In genomic region chr1:37239045-37239635, GRCm38 (mm10) we compare ENCODE assay signal across 19 mouse cellular contexts. TPM values are rescaled to one million over a fixed set of nuclear protein-coding genes. Genes with fewer than 3 reads are reported as not detected.
DNase-seq lines count a peak whose midpoint lies in the region; ATAC-seq and TF ChIP-seq lines count a peak whose summit lies in the region.
"Had no signal": no experiment of that assay in that cellular context is flagged by ENCODE, and none has a peak within 500 bp of the region (broad histone marks: within the 10 kb centered on the region; RNA-seq: fewer than 3 reads in every experiment).

No protein-coding gene starts in this region.

- no peaks in the 10 kb centered on the region for H3K27me3 ChIP-seq in forebrain, postnatal 0 days (ENCODE audit: insufficient read depth, low read length)
- no peaks in the 10 kb centered on the region for H3K27me3 ChIP-seq in forebrain, embryonic 15.5 days
- H3K27me3 ChIP-seq in neural tube, embryonic 15.5 days (replicated peaks): no peaks in the 10 kb centered on the region
- H3K27me3 ChIP-seq in midbrain, embryonic 12.5 days: no peaks in the 10 kb centered on the region

- H3K4me2 ChIP-seq in forebrain, postnatal 0 days (ENCODE audit: low read depth): no peak overlapping the region
- H3K4me2 ChIP-seq in forebrain, embryonic 15.5 days (replicated peaks): no peak overlapping the region
- H3K4me2 ChIP-seq in neural tube, embryonic 15.5 days: no peak overlapping the region
- H3K4me2 ChIP-seq in midbrain, embryonic 12.5 days (replicated peaks): no peak overlapping the region

- no peak overlapping the region for H3K9ac ChIP-seq in forebrain, postnatal 0 days
- H3K9ac ChIP-seq in forebrain, embryonic 15.5 days (replicated peaks): no peak overlapping the region
- no peak overlapping the region for H3K9ac ChIP-seq in neural tube, embryonic 15.5 days (replicated peaks)
- no peak overlapping the region for H3K9ac ChIP-seq in midbrain, embryonic 12.5 days (replicated peaks)

- H3K27ac ChIP-seq in forebrain, postnatal 0 days (ENCODE audit: low read depth, low read length): no peak overlapping the region
- H3K27ac ChIP-seq in forebrain, embryonic 15.5 days (replicated peaks): no peak overlapping the region
- no peak overlapping the region for H3K27ac ChIP-seq in neural tube, embryonic 15.5 days (replicated peaks)
- no peak overlapping the region for H3K27ac ChIP-seq in midbrain, embryonic 12.5 days (replicated peaks)

- no peak overlapping the region for H3K4me3 ChIP-seq in forebrain, postnatal 0 days (ENCODE audit: low read depth, low read length)
- no peak overlapping the region for H3K4me3 ChIP-seq in forebrain, embryonic 15.5 days
- H3K4me3 ChIP-seq in neural tube, embryonic 15.5 days (replicated peaks): no peak overlapping the region
- H3K4me3 ChIP-seq in midbrain, embryonic 12.5 days: no peak overlapping the region

- H3K9me3 ChIP-seq in forebrain, postnatal 0 days (ENCODE audit: low read length): no peaks in the 10 kb centered on the region
- H3K9me3 ChIP-seq in forebrain, embryonic 15.5 days: no peaks in the 10 kb centered on the region
- no peaks in the 10 kb centered on the region for H3K9me3 ChIP-seq in neural tube, embryonic 15.5 days (replicated peaks)
- H3K9me3 ChIP-seq in midbrain, embryonic 12.5 days: no peaks in the 10 kb centered on the region

- no peak for TF ChIP-seq CTCF in forebrain, postnatal 0 days (IDR thresholded peaks at IDR 0.05; ENCODE audit: low read depth)

- 62% methylated on average over 10 of the region's 10 CpGs for WGBS in forebrain, postnatal 0 days
- 59% methylated on average over 10 of the region's 10 CpGs for WGBS in forebrain, embryonic 15.5 days
- WGBS in neural tube, embryonic 15.5 days: 53% methylated on average over 10 of the region's 10 CpGs
- WGBS in midbrain, embryonic 12.5 days: 58% methylated on average over 10 of the region's 10 CpGs

- H3K4me1 ChIP-seq in forebrain, postnatal 0 days (ENCODE audit: insufficient read depth): no peaks in the 10 kb centered on the region
- no peaks in the 10 kb centered on the region; the same call in 1 of the 2 replicates for H3K4me1 ChIP-seq in forebrain, embryonic 15.5 days
- peaks cover 5% of the 10 kb centered on the region; the same call in 1 of the 2 replicates for H3K4me1 ChIP-seq in neural tube, embryonic 15.5 days
- peaks cover 4% of the 10 kb centered on the region; the same call in 1 of the 2 replicates for H3K4me1 ChIP-seq in midbrain, embryonic 12.5 days

- peak; percentile 6 for DNase-seq in forebrain, postnatal 0 days
- DNase-seq in neural tube, embryonic 10.5 days (ENCODE audit: extremely low spot score, low spot score): no peak
- no peak for DNase-seq in ovary, postnatal 10 days (ENCODE audit: low spot score)
- DNase-seq in layer of hippocampus, adult 11-12 months (ENCODE audit: low spot score): no peak
- DNase-seq: adrenal gland, postnatal 10 days; B cell, adult 2 months; layer of hippocampus, postnatal 36 days; lung, adult 18-20 months; lung, postnatal 36 days; right cerebral cortex, postnatal 4 days; thymus, postnatal 25 days had no signal

- no peaks in the 10 kb centered on the region for H3K36me3 ChIP-seq in forebrain, postnatal 0 days (ENCODE audit: insufficient read depth)
- no peaks in the 10 kb centered on the region for H3K36me3 ChIP-seq in forebrain, embryonic 15.5 days
- no peaks in the 10 kb centered on the region for H3K36me3 ChIP-seq in neural tube, embryonic 15.5 days
- H3K36me3 ChIP-seq in midbrain, embryonic 12.5 days: no peaks in the 10 kb centered on the region

- ATAC-seq in forebrain, postnatal 0 days: no peak
- ATAC-seq in forebrain, embryonic 15.5 days (replicated peaks): no peak
- 0 out of 2 replicates have a peak, but pooled peaks have one; percentile 28 for ATAC-seq in neural tube, embryonic 15.5 days (ENCODE audit: low FRiP score)
- ATAC-seq in midbrain, embryonic 12.5 days (ENCODE audit: low FRiP score, low read depth): peak; percentile 34; the same call in 1 of the 2 replicates

RNA-seq across cellular contexts. Expression of gene Cnga3, which starts 24.9 kb away (rescaled TPM):
- total RNA-seq in forebrain, postnatal 0 days (2014; rRNA removed): 0.15 and 1.8 TPM in 2 replicates
- 0.18 and 0.52 TPM in 2 replicates for polyA plus RNA-seq in forebrain, postnatal 0 days (2015; fragmentation: Nextera tagmentation; extraction: Ambion mirVana)
- polyA plus RNA-seq in forebrain, embryonic 15.5 days (2015; fragmentation: Nextera tagmentation; extraction: Ambion mirVana): 0.19 and 0.29 TPM in 2 replicates
- polyA plus RNA-seq in neural tube, embryonic 15.5 days (2015; fragmentation: Nextera tagmentation; extraction: Ambion mirVana): 0.08 TPM in 2 replicates
- 0.15 TPM in 1 of 2 replicates, not detected in the other for polyA plus RNA-seq in midbrain, embryonic 12.5 days (2016; fragmentation: Nextera tagmentation; extraction: Ambion mirVana)
- total RNA-seq: hematopoietic stem cell, adult 5-6 weeks; liver, adult 2 months had no signal
- polyA plus RNA-seq: forebrain, embryonic 11.5 days; heart, embryonic 14.5 days; liver, adult 2 months; neural tube, embryonic 11.5 days had no signal

Comparison
In these comparisons a context has a peak if more than half of its experiments do, and no peak if none do; other contexts are left out.
1. ATAC-seq: peak in neural tube, embryonic 15.5 days (single experiment) and midbrain, embryonic 12.5 days (single experiment); none in forebrain, postnatal 0 days (single experiment) and forebrain, embryonic 15.5 days (single experiment).